Mouse (Mus musculus) neutrophil, adult 5-6 weeks (primary cell): ENCODE data around the gene Sirt4. TPM values are rescaled to one million over a fixed set of nuclear protein-coding genes. Genes with fewer than 3 reads are reported as not detected.
"Not testable (repeated sequence)": the region's sequence is repeated elsewhere in the genome, so short reads cannot be mapped to it uniquely, and the experiment has no call there.

Experiments used
- ATAC-seq: fragments of 151-379, 151-347 bp; 2 replicates; pipeline ENCODE4 v1.8.0; 2017; ENCODE audit warnings: mild to moderate bottlenecking, moderate TSS enrichment; ENCODE audit not compliant: insufficient number of reproducible peaks, poor library complexity, low FRiP score, severe bottlenecking; ENCODE audit errors: extremely low read depth
- total RNA-seq: library from RNA; stranded (forward); fragments of 200-1000 nt; gene quantifications from 2 replicates; pipeline ENCODE4 v1.2.3, GENCODE M21; 2017

Gene Sirt4
- 6.1 and 11.3 TPM in 2 replicates for total RNA-seq

GRCm38 (mm10) chr5:115483947-115484920 is at the start of gene Sirt4:
Gene Sirt4 (minus strand): TSS chr5:115484725.
- ATAC-seq, result peak; percentile 89

GRCm38 (mm10) chr5:115531671-115532270 is 47.2 kb upstream of the Sirt4 start:
- ATAC-seq, result no peak

GRCm38 (mm10) chr5:115530447-115530809 is 45.9 kb upstream of the Sirt4 start:
- no peak for ATAC-seq

GRCm38 (mm10) chr5:115529742-115530446 is 45.4 kb upstream of the Sirt4 start:
- peak; percentile 40 for ATAC-seq

- ATAC-seq, result no peak
These were observed 44.8 kb upstream of the Sirt4 start for GRCm38 (mm10) chr5:115529364-115529741.

- no peak for ATAC-seq
These were observed 43.6 kb upstream of the Sirt4 start for GRCm38 (mm10) chr5:115528128-115528527.

GRCm38 (mm10) chr5:115526456-115527202 is 42.1 kb upstream of the Sirt4 start:
- no peak for ATAC-seq

- ATAC-seq, result no peak
These were observed 41.4 kb upstream of the Sirt4 start for GRCm38 (mm10) chr5:115525943-115526342.

- no peak for ATAC-seq
These were observed 40.9 kb upstream of the Sirt4 start for GRCm38 (mm10) chr5:115525416-115525815.

- no peak for ATAC-seq
These were observed 39.9 kb upstream of the Sirt4 start for GRCm38 (mm10) chr5:115524471-115524870.

- no peak for ATAC-seq
These were observed 39.4 kb upstream of the Sirt4 start for GRCm38 (mm10) chr5:115523971-115524370.

GRCm38 (mm10) chr5:115522981-115523499 is 38.5 kb upstream of the Sirt4 start:
- no peak for ATAC-seq

- no peak for ATAC-seq
These were observed 38.0 kb upstream of the Sirt4 start for GRCm38 (mm10) chr5:115522531-115522930.

GRCm38 (mm10) chr5:115521553-115522461 is 37.3 kb upstream of the Sirt4 start:
- peak; percentile 62 for ATAC-seq

GRCm38 (mm10) chr5:115520325-115520869 is 35.9 kb upstream of the Sirt4 start:
- ATAC-seq, result no peak

GRCm38 (mm10) chr5:115518214-115518613 is 33.7 kb upstream of the Sirt4 start:
- not testable (repeated sequence) for ATAC-seq

GRCm38 (mm10) chr5:115517501-115517900 is 33.0 kb upstream of the Sirt4 start:
- no peak for ATAC-seq
